Mouse (Mus musculus) intestine, embryonic 15.5 days (tissue): ENCODE results near the gene Gfod2. TPM values are rescaled to one million over a fixed set of nuclear protein-coding genes. Genes with fewer than 3 reads are reported as not detected.

Source experiments
- ATAC-seq: fragments of 200-750 bp; cut with Nextera tagmentation; 2 replicates; pipeline ENCODE4 v1.8.0; 2017; ENCODE audit warnings: moderate TSS enrichment, moderate library complexity
- H3K27ac ChIP-seq: fragments of 300-500 bp; sonication (generic); 2 replicates; pipeline ENCODE4 v1.5.1; 2015; ENCODE audit warnings: mild to moderate bottlenecking, inconsistent platforms
- H3K27me3 ChIP-seq: fragments of 300-500 bp; sonication (generic); replicated peaks from 2 replicates; pipeline ENCODE4 v1.6.1; 2015; ENCODE audit warnings: inconsistent platforms
- H3K36me3 ChIP-seq: fragments of 300-500 bp; sonication (generic); 2 replicates; pipeline ENCODE4 v1.6.1; 2015; ENCODE audit warnings: inconsistent platforms
- H3K4me1 ChIP-seq: fragments of 300-500 bp; sonication (generic); replicated peaks from 2 replicates; pipeline ENCODE4 v1.6.1; 2015; ENCODE audit warnings: inconsistent platforms
- H3K4me2 ChIP-seq: fragments of 300-500 bp; sonication (generic); replicated peaks from 2 replicates; pipeline ENCODE4 v1.6.1; 2015; ENCODE audit warnings: mild to moderate bottlenecking, inconsistent platforms
- H3K4me3 ChIP-seq: fragments of 300-500 bp; sonication (generic); replicated peaks from 2 replicates; pipeline ENCODE4 v1.5.1; 2015; ENCODE audit warnings: inconsistent platforms
- H3K9ac ChIP-seq: fragments of 300-500 bp; sonication (generic); 2 replicates; pipeline ENCODE4 v1.6.1; 2015; ENCODE audit warnings: inconsistent platforms
- H3K9me3 ChIP-seq: fragments of 300-500 bp; sonication (generic); 2 replicates; pipeline ENCODE4 v1.6.1; 2016; ENCODE audit warnings: inconsistent platforms
- WGBS: fragments of 180-500 bp; shearing (Covaris S2); methylation state at CpG from one replicate; pipeline ENCODE4 v1.1.7; 2015; 5-methylcytosine and 5-hydroxymethylcytosine counted together
- polyA plus RNA-seq: library from polyadenylated mRNA; unstranded; fragments of >200 nt; fragmentation: Nextera tagmentation; extraction: Ambion mirVana; gene quantifications from 2 replicates; pipeline ENCODE4 v1.2.1, GENCODE M21; 2015

Gfod2 gene
- polyA plus RNA-seq, 1 experiment from 2014 or later, result 10.5 TPM

DNA sequence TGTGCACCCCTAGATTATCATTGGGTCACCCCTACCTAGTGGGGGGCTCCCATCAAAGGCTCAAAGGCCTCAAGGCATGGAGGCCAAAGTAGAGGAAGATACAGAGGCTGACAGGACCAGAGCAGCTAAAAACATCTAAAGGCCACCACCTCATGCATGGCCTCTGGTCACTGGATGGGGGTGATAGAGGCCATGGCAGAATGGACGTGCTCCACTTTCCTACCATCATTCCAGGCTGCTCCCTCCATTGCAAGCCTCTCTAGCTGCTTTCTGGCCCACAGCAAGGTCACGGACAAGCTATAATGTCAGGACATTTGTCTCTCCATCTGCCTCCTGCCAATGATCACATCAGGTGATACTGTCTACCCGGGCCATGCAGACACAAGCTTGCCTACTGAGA, 46.2 kb downstream of the Gfod2 start:
- 80% methylated on average over 3 of the region's 3 CpGs for WGBS
- Histone ChIP-seq H3K4me3 (no peak overlapping the region), H3K36me3 (no peaks in the 10 kb centered on the region), H3K9ac (no peak overlapping the region), H3K4me1 (peaks cover 6% of the 10 kb centered on the region; the same call in 1 of the 2 replicates), H3K9me3 (no peaks in the 10 kb centered on the region), H3K27ac (no peak overlapping the region), H3K27me3 (no peaks in the 10 kb centered on the region), H3K4me2 (no peak overlapping the region)
- ATAC-seq, result no peak

DNA sequence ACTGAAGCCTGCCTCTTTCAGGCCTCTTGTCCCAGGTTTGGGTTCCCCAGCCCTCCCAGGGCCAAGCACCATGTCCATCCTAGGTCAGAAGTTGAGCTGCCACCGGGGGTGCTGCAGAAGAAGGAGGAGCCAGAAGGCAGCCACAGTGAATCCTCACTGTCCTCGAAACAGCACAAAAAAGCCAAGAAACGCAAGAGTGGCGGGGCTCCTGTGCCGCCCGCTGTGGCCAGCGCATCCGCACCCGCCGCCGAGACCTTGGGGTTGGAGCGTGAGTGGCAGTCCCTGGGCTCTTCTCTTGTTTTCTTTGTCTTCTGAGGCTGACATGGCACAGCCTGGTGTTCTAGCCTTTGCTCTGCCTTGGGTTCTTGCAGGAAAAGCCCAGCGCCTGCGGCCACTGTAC, 49.1 kb downstream of the Gfod2 start:
- Histone ChIP-seq H3K9ac (no peak overlapping the region), H3K36me3 (0 out of 2 replicates have a peak, but pooled peaks cover 2% of the 10 kb centered on the region), H3K4me3 (no peak overlapping the region), H3K27me3 (no peaks in the 10 kb centered on the region), H3K9me3 (no peaks in the 10 kb centered on the region), H3K4me2 (no peak overlapping the region), H3K4me1 (peaks cover 9% of the 10 kb centered on the region; the same call in 1 of the 2 replicates), H3K27ac (no peak overlapping the region)
- ATAC-seq, result no peak
- WGBS, result 73% methylated on average over 14 of the region's 14 CpGs

DNA sequence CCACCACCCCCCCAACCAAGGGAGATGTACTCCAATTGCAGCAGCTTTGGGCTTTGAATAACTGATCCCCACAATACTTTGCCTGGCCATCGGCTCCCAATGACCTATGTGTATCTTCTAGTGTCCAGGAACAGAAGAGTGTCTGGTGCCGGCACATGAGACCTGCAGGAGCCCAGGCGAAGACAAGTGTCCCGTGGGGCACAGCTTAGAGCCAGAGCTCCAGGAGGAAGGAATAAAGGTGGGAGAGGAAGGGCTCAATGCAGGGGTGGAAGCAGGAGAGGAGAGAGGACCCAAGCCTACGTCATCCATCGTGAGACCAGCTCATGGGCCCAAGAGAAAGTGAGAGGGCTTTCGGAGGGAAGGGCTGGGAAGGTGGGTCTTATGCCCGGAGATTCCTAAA, 49.8 kb downstream of the Gfod2 start:
- Histone ChIP-seq H3K4me1 (peaks cover 9% of the 10 kb centered on the region; the same call in 1 of the 2 replicates), H3K27me3 (no peaks in the 10 kb centered on the region), H3K9me3 (no peaks in the 10 kb centered on the region), H3K36me3 (peaks cover 7% of the 10 kb centered on the region; the same call in 1 of the 2 replicates), H3K9ac (no peak overlapping the region), H3K4me3 (no peak overlapping the region), H3K4me2 (no peak overlapping the region), H3K27ac (no peak overlapping the region)
- no peak for ATAC-seq
- WGBS, result 92% methylated on average over 8 of the region's 8 CpGs

DNA sequence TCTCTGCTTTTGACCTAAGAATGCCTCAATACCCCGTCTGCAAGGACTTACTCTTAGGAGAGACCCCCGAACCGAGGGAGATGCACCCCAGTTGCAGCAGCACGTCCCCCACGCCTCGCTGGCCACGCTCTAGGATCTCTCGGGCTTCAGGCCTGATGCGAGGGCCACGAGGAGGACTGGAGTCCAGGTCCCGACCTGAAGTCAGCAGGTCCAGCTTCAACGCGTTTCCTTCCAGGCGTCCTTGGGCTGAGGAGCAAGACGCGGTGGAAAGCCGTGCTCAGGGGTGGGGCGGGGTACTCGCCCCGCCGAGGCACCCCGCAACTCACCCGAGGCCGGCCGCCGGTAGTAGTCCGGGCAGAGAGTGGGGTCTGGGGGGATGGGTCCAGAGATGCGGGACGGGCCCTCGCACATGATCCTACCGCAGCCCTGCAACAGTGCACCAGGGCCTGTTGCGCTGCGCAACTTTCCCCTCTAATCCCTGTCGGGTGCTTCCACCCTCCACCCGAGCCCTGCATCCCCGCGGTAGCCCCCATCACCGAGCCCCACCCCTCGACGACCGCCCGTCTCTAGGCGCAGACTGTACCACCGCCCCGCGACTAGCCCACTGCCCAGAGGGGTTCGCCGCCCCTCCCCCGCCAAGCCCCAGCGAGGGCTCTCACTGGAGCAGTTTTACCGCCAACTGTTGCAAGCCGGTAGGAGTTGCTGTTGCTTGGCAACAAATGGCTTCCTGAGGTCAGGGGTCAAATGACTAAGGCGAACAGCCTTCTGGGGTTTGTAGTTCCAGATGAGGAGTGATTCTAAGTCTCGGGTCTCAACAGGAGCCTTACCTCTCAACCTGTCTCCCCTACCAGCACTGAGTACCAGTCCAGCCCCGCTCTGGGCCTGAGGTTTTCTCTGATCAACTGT, 50.7 kb downstream of the Gfod2 start, which contains the start of the genes 4933405L10Rik and Enkd1:
4933405L10Rik (plus strand) TSS at position 158 of the 906 bp plus-strand sequence.
Enkd1 (minus strand) TSS at position 713 of the 906 bp plus-strand sequence.
- H3K4me2 ChIP-seq, result peak within 1 kb of the TSS; percentile 98
- WGBS, result under 1% methylated on average over 55 of the region's 55 CpGs
- H3K36me3 ChIP-seq, result peaks cover 10% of the 10 kb centered on the region; the same call in 1 of the 2 replicates
- peak within 1 kb of the TSS; percentile 78 for H3K4me3 ChIP-seq
- H3K27ac ChIP-seq, result no peak within 1 kb of the TSS
- no peaks in the 10 kb centered on the region for H3K27me3 ChIP-seq
- peak; percentile 84 for ATAC-seq
- H3K9ac ChIP-seq, result peak within 1 kb of the TSS; percentile 57
- H3K4me1 ChIP-seq, result peaks cover 9% of the 10 kb centered on the region; the same call in 1 of the 2 replicates
- no peaks in the 10 kb centered on the region for H3K9me3 ChIP-seq

DNA sequence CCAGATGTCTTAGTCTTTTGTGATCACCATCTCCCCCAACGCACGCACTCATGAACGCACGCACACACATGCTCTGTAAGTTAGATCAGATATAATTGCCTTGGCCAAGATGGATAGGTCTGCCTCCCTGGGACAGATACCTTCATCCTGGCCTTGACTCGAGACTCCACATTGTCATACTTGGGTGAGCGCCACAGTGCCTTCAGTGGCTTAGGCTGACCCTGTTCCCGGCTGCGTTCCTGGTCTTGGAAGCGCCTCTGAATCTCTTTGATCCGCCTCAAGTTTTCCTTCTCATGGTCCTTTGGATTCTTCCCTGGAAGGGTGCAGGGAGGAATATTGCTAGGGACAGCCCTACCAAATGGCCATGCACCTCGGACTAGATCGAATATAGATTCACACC, 52.0 kb downstream of the Gfod2 start:
- WGBS, result 83% methylated on average over 12 of the region's 12 CpGs
- H3K4me1 ChIP-seq, result peaks cover 16% of the 10 kb centered on the region
- no peak for ATAC-seq
- peaks cover 10% of the 10 kb centered on the region; the same call in 1 of the 2 replicates for H3K36me3 ChIP-seq
- H3K9me3 ChIP-seq, result no peaks in the 10 kb centered on the region
- H3K27ac ChIP-seq, result no peak overlapping the region
- no peak overlapping the region for H3K4me2 ChIP-seq
- H3K9ac ChIP-seq, result no peak overlapping the region
- H3K4me3 ChIP-seq, result no peak overlapping the region
- H3K27me3 ChIP-seq, result no peaks in the 10 kb centered on the region

DNA sequence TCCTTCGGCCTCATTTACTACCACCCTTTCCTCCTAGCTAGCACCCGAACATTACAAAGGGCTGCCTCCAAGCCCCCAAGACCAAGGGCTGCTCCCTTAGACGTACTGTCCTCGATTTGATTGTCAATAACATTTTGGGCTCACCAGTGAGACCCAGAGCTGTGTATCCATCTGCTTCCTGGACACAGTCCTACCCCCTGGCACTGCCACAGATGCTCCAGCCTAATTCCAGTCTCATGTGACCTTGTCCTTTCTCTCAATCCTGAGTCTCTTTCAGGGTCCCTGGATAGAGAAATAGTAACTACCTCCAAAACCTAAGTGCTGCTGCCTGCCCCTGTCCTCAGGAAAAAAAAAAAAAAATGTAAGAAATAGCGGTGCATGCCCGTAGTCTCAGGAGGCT, 53.5 kb downstream of the Gfod2 start:
- Histone ChIP-seq H3K9ac (no peak overlapping the region), H3K27ac (no peak overlapping the region), H3K4me3 (no peak overlapping the region), H3K9me3 (no peaks in the 10 kb centered on the region), H3K4me1 (peaks cover 20% of the 10 kb centered on the region), H3K27me3 (no peaks in the 10 kb centered on the region), H3K4me2 (no peak overlapping the region), H3K36me3 (peaks cover 10% of the 10 kb centered on the region; the same call in 1 of the 2 replicates)
- WGBS, result 92% methylated on average over 6 of the region's 6 CpGs
- no peak for ATAC-seq

DNA sequence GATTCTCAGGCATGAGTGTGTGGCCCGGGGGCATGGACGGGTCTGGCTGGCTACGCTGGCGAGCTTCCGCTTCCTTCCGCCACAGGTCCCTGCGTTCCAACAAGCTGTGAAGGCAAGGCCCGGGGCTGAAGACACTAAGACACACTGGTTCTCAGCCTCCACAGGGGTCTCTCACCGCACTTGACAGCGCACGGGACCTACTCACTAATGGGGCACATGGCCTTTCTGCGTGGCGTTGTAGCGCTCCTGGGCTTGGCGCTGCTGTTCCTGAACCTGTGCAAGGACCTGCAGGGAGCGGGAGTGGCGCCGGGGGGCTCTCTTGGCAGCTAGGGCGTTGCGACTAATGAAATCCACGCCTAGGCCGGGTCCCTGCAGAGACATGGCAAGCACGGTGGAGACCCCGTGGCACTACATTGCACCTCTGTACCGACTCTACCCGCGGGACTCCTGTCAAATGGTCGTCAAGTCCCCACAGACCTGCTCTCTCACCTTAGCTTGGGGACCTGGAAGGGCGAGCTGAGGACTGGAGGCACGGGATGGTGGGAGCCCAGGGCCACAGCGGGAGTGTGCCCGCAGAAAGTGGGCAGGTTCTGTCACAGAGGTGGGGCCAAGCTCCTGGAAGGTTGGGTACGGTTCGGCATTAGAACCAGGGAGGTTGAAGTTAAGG, 54.2 kb downstream of the Gfod2 start:
- H3K9ac ChIP-seq, result no peak overlapping the region
- H3K27ac ChIP-seq, result no peak overlapping the region
- H3K4me1 ChIP-seq, result peaks cover 24% of the 10 kb centered on the region
- no peaks in the 10 kb centered on the region for H3K9me3 ChIP-seq
- no peak overlapping the region for H3K4me3 ChIP-seq
- no peaks in the 10 kb centered on the region for H3K27me3 ChIP-seq
- WGBS, result 94% methylated on average over 34 of the region's 34 CpGs
- ATAC-seq, result no peak
- peaks cover 10% of the 10 kb centered on the region; the same call in 1 of the 2 replicates for H3K36me3 ChIP-seq
- H3K4me2 ChIP-seq, result no peak overlapping the region

DNA sequence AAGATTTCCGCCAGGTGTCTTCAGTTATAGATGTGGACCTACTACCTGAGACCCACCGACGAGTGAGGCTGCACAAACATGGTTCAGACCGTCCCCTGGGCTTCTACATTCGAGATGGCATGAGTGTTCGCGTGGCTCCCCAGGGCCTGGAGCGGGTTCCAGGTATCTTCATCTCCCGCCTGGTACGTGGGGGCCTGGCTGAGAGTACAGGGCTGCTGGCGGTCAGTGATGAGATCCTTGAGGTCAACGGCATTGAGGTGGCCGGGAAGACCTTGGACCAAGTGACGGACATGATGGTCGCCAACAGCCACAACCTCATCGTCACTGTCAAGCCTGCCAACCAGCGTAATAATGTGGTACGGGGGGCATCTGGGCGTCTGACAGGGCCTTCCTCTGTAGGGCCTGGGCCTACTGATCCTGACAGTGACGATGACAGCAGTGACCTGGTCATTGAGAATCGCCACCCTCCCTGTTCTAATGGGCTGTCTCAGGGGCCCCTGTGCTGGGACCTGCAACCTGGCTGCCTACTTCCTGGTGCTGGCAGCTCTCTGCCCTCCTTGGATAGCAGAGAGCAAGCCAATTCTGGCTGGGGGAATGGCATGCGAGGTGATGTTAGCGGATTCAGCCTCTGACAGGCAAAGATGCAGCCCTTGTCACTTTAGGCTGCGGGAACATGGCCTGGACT, 55.6 kb downstream of the Gfod2 start:
- Histone ChIP-seq H3K4me1 (peaks cover 21% of the 10 kb centered on the region), H3K36me3 (peaks cover 10% of the 10 kb centered on the region; the same call in 1 of the 2 replicates), H3K4me3 (no peak overlapping the region), H3K27me3 (no peaks in the 10 kb centered on the region), H3K9ac (no peak overlapping the region), H3K9me3 (no peaks in the 10 kb centered on the region), H3K27ac (no peak overlapping the region), H3K4me2 (no peak overlapping the region)
- WGBS, result 90% methylated on average over 24 of the region's 24 CpGs
- no peak for ATAC-seq

DNA sequence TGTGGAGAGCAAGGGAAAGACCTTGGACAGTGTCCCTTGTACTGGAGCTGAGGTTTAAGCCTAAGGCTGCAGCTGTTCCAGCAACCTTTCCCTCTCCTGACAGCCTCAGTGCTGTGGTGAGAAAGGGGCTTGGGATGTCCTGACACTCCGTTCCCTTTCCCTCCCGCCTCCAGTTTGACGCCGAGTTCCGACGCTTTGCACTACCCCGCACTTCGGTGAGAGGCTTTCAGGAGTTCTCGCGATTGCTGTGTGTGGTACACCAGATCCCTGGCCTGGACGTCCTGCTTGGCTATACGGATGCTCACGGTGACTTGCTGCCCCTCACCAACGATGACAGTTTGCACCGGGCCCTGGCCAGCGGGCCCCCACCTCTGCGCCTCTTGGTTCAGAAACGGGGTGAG, 56.5 kb downstream of the Gfod2 start:
- Histone ChIP-seq H3K27ac (peak overlapping the region; percentile 18; the same call in 1 of the 2 replicates), H3K36me3 (peaks cover 15% of the 10 kb centered on the region; the same call in 1 of the 2 replicates), H3K4me2 (peak overlapping the region; percentile 93), H3K4me3 (peak overlapping the region; percentile 64), H3K4me1 (peaks cover 15% of the 10 kb centered on the region), H3K9me3 (no peaks in the 10 kb centered on the region), H3K27me3 (no peaks in the 10 kb centered on the region), H3K9ac (peak overlapping the region; percentile 46)
- WGBS, result 43% methylated on average over 18 of the region's 18 CpGs
- ATAC-seq, result peak; percentile 7; the same call in 1 of the 2 replicates

DNA sequence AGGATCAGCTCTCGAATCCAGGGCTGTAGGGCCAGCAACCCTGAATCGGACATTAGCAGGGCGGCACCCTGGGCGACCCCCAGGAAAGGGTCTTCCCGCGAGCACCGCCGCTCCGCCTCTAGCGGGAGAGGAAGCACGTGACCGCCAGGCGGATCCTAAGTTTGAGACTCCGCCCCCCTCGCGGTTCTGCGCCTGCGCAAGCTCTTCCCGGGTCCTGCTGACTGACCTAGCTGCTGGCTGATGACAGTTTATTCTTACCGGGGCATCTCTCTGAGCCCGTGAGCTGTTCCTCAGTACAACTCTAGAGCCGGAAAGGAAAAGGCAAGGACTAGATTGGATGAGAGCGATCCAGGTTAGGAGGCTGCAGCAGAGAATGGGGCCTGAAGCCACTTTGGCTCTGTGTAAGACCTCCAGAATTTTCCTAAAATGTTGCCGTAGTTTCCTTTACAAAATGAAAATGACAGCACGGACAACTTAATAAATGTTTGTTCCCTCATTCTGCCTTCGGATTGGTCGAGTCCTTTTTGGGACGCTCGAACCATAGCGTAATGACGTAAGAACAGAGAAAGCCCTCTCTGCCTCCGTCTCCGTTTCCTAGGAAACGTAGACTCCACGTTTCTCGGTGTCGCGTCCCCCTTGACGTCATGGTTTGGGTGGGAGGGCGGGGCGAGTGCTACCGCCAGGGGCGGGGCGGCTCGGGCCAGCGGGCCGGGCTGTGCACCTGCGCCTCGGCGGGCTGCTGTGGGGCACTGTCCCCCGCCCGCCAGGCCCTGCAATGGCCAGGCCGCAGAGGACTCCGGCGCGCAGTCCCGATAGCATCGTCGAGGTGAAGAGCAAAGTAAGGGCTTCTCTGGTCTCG, 57.3 kb downstream of the Gfod2 start, which contains the start of the genes Acd and Pard6a:
Acd (minus strand) TSS at position 137 of the 859 bp plus-strand sequence.
Pard6a (plus strand) TSS at position 183 of the 859 bp plus-strand sequence.
- peak within 1 kb of the TSS; percentile 48 for H3K9ac ChIP-seq
- peak within 1 kb of the TSS; percentile 93 for H3K27ac ChIP-seq
- ATAC-seq, result peak; percentile 88
- no peaks in the 10 kb centered on the region for H3K9me3 ChIP-seq
- H3K4me1 ChIP-seq, result peaks cover 14% of the 10 kb centered on the region
- peaks cover 15% of the 10 kb centered on the region; the same call in 1 of the 2 replicates for H3K36me3 ChIP-seq
- under 1% methylated on average over 60 of the region's 60 CpGs for WGBS
- H3K4me3 ChIP-seq, result peak within 1 kb of the TSS; percentile 64
- peak within 1 kb of the TSS; percentile 93 for H3K4me2 ChIP-seq
- H3K27me3 ChIP-seq, result no peaks in the 10 kb centered on the region

DNA sequence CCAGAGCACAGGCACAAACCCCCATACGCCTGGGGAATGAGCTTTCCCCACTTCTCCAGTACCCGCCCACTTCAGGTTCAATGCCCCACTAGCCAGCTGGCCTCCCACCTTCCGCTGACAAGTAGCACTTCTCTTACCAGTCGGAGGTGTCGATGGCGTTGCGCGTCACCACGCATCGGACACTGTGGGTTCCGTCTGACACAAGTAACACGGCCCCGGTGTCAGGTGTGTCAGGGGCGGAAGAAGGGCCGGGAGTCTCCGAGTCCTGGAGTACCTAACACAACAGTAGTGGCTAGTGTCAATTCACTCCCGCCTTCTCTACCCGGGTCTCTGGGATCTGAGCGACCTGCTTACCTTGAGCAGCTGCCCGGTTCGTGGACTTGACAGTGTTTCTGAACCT, 57.9 kb downstream of the Gfod2 start:
- under 1% methylated on average over 21 of the region's 21 CpGs for WGBS
- peak; percentile 68 for ATAC-seq
- Histone ChIP-seq H3K4me3 (peak overlapping the region; percentile 64), H3K9me3 (no peaks in the 10 kb centered on the region), H3K4me2 (peak overlapping the region; percentile 93), H3K9ac (peak overlapping the region; percentile 48), H3K27ac (peak overlapping the region; percentile 93; the same call in 1 of the 2 replicates), H3K36me3 (peaks cover 15% of the 10 kb centered on the region; the same call in 1 of the 2 replicates), H3K27me3 (no peaks in the 10 kb centered on the region), H3K4me1 (peaks cover 14% of the 10 kb centered on the region)
